Mouse (Mus musculus): Measurements from ENCODE around the gene Ccdc157. TPM values are rescaled to one million over a fixed set of nuclear protein-coding genes. Genes with fewer than 3 reads are reported as not detected.

Gene Ccdc157
- polyA plus RNA-seq, 1 experiment from 2014 or later, result 6.9 TPM

- 90% methylated on average over 5 of the region's 5 CpGs for WGBS
- Histone ChIP-seq H3K4me3 (no peak overlapping the region), H3K9me3 (replicated peaks) (no peaks in the 10 kb centered on the region), H3K27me3 (ENCODE audit: low read depth, poor library complexity, severe bottlenecking) (no peaks in the 10 kb centered on the region), H3K27ac (replicated peaks) (no peak overlapping the region), H3K36me3 (no peaks in the 10 kb centered on the region), H3K4me1 (no peaks in the 10 kb centered on the region)
- DNase-seq (ENCODE audit: low spot score), result no peak
These were observed 55.1 kb downstream of the Ccdc157 start for GRCm38 (mm10) chr11:4104989-4105388.

- H3K27me3 ChIP-seq (ENCODE audit: low read depth, poor library complexity, severe bottlenecking), result no peaks in the 10 kb centered on the region
- H3K4me1 ChIP-seq, result no peaks in the 10 kb centered on the region
- no peaks in the 10 kb centered on the region for H3K36me3 ChIP-seq
- WGBS, result 79% methylated on average over 14 of the region's 14 CpGs
- DNase-seq (ENCODE audit: low spot score), result no peak
- H3K4me3 ChIP-seq, result no peak overlapping the region
- no peak overlapping the region for H3K27ac ChIP-seq (replicated peaks)
- H3K9me3 ChIP-seq (replicated peaks), result no peaks in the 10 kb centered on the region
These were observed 56.6 kb downstream of the Ccdc157 start for GRCm38 (mm10) chr11:4103522-4103921.

GRCm38 (mm10) chr11:4101851-4102250, 58.2 kb downstream of the Ccdc157 start:
- 89% methylated on average over 5 of the region's 5 CpGs for WGBS
- Histone ChIP-seq H3K4me3 (no peak overlapping the region), H3K4me1 (peaks cover 12% of the 10 kb centered on the region), H3K9me3 (replicated peaks) (no peaks in the 10 kb centered on the region), H3K27me3 (ENCODE audit: low read depth, poor library complexity, severe bottlenecking) (no peaks in the 10 kb centered on the region), H3K36me3 (no peaks in the 10 kb centered on the region), H3K27ac (replicated peaks) (no peak overlapping the region)
- no peak for DNase-seq (ENCODE audit: low spot score)

- Histone ChIP-seq H3K27me3 (ENCODE audit: low read depth, poor library complexity, severe bottlenecking) (no peaks in the 10 kb centered on the region), H3K36me3 (no peaks in the 10 kb centered on the region), H3K4me3 (no peak overlapping the region), H3K27ac (replicated peaks) (no peak overlapping the region), H3K4me1 (peaks cover 31% of the 10 kb centered on the region), H3K9me3 (replicated peaks) (no peaks in the 10 kb centered on the region)
- no peak for DNase-seq (ENCODE audit: low spot score)
- 74% methylated on average over 3 of the region's 3 CpGs for WGBS
These were observed 60.6 kb downstream of the Ccdc157 start for GRCm38 (mm10) chr11:4099447-4099846.

- no peaks in the 10 kb centered on the region for H3K27me3 ChIP-seq (ENCODE audit: low read depth, poor library complexity, severe bottlenecking)
- WGBS, result 82% methylated on average over 7 of the region's 7 CpGs
- peaks cover 37% of the 10 kb centered on the region for H3K4me1 ChIP-seq
- DNase-seq (ENCODE audit: low spot score), result no peak
- no peak overlapping the region for H3K4me3 ChIP-seq
- H3K27ac ChIP-seq (replicated peaks), result no peak overlapping the region
- no peaks in the 10 kb centered on the region for H3K36me3 ChIP-seq
- H3K9me3 ChIP-seq (replicated peaks), result no peaks in the 10 kb centered on the region
These were observed 61.3 kb downstream of the Ccdc157 start for GRCm38 (mm10) chr11:4098816-4099215.

GRCm38 (mm10) chr11:4098120-4098519, 62.0 kb downstream of the Ccdc157 start:
- 78% methylated on average over 8 of the region's 8 CpGs for WGBS
- H3K4me3 ChIP-seq, result no peak overlapping the region

GRCm38 (mm10) chr11:4097091-4097621, 62.9 kb downstream of the Ccdc157 start:
- Histone ChIP-seq H3K4me1 (peaks cover 40% of the 10 kb centered on the region), H3K9me3 (replicated peaks) (no peaks in the 10 kb centered on the region), H3K27me3 (ENCODE audit: low read depth, poor library complexity, severe bottlenecking) (no peaks in the 10 kb centered on the region), H3K36me3 (peaks cover 9% of the 10 kb centered on the region), H3K27ac (replicated peaks) (peak overlapping the region; percentile 92), H3K4me3 (peak overlapping the region; percentile 69)
- 29% methylated on average over 10 of the region's 10 CpGs for WGBS
- no peak for DNase-seq (ENCODE audit: low spot score)

More at GRCm38 (mm10) chr11:4098120-4098519, 62.0 kb downstream of the Ccdc157 start:
- Histone ChIP-seq H3K27ac (replicated peaks) (no peak overlapping the region), H3K4me1 (peaks cover 40% of the 10 kb centered on the region), H3K9me3 (replicated peaks) (no peaks in the 10 kb centered on the region), H3K36me3 (peaks cover 2% of the 10 kb centered on the region; the same call in 1 of the 2 replicates), H3K27me3 (ENCODE audit: low read depth, poor library complexity, severe bottlenecking) (no peaks in the 10 kb centered on the region)
- DNase-seq (ENCODE audit: low spot score), result no peak

- 3% methylated on average over 45 of the region's 45 CpGs for WGBS
- Histone ChIP-seq H3K36me3 (peaks cover 18% of the 10 kb centered on the region), H3K4me1 (peaks cover 40% of the 10 kb centered on the region), H3K27me3 (ENCODE audit: low read depth, poor library complexity, severe bottlenecking) (no peaks in the 10 kb centered on the region), H3K9me3 (replicated peaks) (no peaks in the 10 kb centered on the region), H3K4me3 (peak overlapping the region; percentile 69), H3K27ac (replicated peaks) (peak overlapping the region; percentile 92)
- peak; percentile 98 for DNase-seq (ENCODE audit: low spot score)
These were observed 63.8 kb downstream of the Ccdc157 start for GRCm38 (mm10) chr11:4096054-4096984.

GRCm38 (mm10) chr11:4095171-4096053, 64.7 kb downstream of the Ccdc157 start, which contains the start of gene Mtfp1:
Mtfp1 (minus strand) TSS chr11:4095445.
- Histone ChIP-seq H3K27ac (replicated peaks) (peak within 1 kb of the TSS; percentile 92), H3K36me3 (peaks cover 26% of the 10 kb centered on the region), H3K4me3 (peak within 1 kb of the TSS; percentile 69), H3K4me1 (peaks cover 40% of the 10 kb centered on the region), H3K27me3 (ENCODE audit: low read depth, poor library complexity, severe bottlenecking) (no peaks in the 10 kb centered on the region), H3K9me3 (replicated peaks) (peaks cover 6% of the 10 kb centered on the region; the same call in 1 of the 2 replicates)
- peak; percentile 65 for DNase-seq (ENCODE audit: low spot score)
- WGBS, result 10% methylated on average over 34 of the region's 34 CpGs

- WGBS, result 6% methylated on average over 24 of the region's 24 CpGs
- peak overlapping the region; percentile 69 for H3K4me3 ChIP-seq
- peaks cover 26% of the 10 kb centered on the region for H3K36me3 ChIP-seq
- H3K9me3 ChIP-seq (replicated peaks), result peaks cover 6% of the 10 kb centered on the region; the same call in 1 of the 2 replicates
- no peaks in the 10 kb centered on the region for H3K27me3 ChIP-seq (ENCODE audit: low read depth, poor library complexity, severe bottlenecking)
- peak overlapping the region; percentile 92 for H3K27ac ChIP-seq (replicated peaks)
- H3K4me1 ChIP-seq, result peaks cover 40% of the 10 kb centered on the region
- peak; percentile 68 for DNase-seq (ENCODE audit: low spot score)
These were observed 65.5 kb downstream of the Ccdc157 start for GRCm38 (mm10) chr11:4094378-4095170.

GRCm38 (mm10) chr11:4093459-4094377, 66.4 kb downstream of the Ccdc157 start:
- no peak for DNase-seq (ENCODE audit: low spot score)
- Histone ChIP-seq H3K27ac (replicated peaks) (no peak overlapping the region), H3K9me3 (replicated peaks) (peaks cover 6% of the 10 kb centered on the region; the same call in 1 of the 2 replicates), H3K4me1 (peaks cover 40% of the 10 kb centered on the region), H3K27me3 (ENCODE audit: low read depth, poor library complexity, severe bottlenecking) (no peaks in the 10 kb centered on the region), H3K36me3 (peaks cover 26% of the 10 kb centered on the region), H3K4me3 (peak overlapping the region; percentile 69)
- WGBS, result 90% methylated on average over 18 of the region's 18 CpGs

All from midbrain, embryonic 10.5 days (tissue).